Mouse (Mus musculus) mature B cell (primary cell): Measurements from ENCODE around the gene Tor1aip2.

Experiments used
- in situ Hi-C: fragments of 300-500 bp; cut with MboI; formaldehyde crosslinking; loops from 2 replicates; pipeline ENCODE4 v1.14.3; 2019

Tor1aip2 gene

GRCm38 (mm10) chr1:156041451-156042241 lies 6.4 kb downstream of the Tor1aip2 start:
- in situ Hi-C loops: no loop called here

DNA sequence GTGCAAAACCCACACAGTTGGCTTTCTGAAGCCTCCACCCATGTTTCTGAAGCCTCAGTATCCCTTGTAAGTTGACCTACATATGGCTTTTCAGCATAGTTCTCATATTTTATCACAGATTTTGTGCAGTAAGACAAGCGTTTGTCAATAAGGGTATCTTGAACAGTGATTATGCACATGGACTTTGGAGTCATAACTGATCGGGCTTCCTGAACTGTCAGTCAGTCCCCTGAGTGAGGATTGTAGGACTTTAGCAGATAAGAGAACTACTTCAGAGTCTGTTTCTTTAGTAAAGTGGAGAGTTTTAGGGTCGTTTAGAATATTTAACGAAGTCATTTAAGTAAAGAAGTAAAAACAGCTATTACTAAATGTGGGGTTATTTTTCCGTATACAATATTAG lies 7.3 kb downstream of the Tor1aip2 start:
- in situ Hi-C loops: no loop called here

DNA sequence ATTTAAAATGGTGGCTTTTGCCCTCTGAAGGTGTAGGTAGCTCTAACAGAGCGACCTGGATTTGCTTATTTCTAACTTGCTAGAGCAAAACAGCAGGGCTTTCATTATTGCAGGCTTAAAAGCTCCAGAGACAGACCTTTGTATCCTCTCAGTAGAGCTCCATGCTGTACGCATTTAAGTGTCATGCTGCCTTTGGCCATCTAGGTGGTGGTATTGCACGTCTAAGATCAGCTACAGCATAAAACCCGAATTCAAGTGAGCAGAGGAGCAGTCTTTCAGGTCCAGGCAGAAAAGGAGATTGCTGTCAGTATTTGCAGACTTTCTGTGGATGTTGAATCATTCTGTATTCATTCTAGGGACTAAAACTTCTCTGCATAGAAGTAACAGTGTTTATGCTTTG lies 7.8 kb downstream of the Tor1aip2 start:
- in situ Hi-C loops: no loop called here

DNA sequence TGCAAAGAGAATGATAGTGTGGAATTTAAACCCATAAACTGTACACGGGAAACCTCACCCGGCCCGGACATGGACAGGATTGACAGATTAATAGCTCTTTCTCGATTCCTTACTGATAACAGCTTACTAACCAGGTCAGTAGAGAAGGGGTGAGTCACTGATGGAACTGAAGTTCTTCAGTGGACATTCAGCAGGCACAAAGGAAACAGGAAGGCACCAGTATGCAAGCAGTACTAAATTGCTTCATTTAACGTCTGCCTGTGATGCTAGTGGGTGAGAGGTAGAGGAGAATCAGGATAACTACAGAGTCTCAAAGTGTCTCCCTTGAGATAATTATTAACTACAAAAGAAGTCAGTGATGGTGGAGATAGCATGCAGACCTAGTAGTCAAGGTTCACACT lies 9.0 kb downstream of the Tor1aip2 start:
- in situ Hi-C loops: no loop called here

DNA sequence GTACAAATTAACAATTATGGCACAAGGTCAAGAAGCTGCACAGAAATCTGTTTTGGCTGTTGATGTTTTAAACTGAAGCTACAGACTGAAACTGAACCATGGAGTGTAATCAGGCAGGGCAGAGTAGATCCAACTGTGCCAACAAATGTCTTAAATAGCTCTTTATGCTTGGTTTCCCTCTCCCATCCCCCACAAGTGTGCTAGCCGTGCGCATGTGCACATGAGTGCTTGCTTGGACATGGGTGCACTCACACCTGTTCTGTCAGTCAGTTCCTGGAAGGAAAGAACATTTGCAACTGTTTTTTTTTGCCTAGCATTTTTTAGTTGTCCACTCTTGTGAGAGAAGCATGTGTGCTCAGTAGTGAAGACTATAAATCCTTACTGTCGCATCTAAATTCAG lies 11.5 kb downstream of the Tor1aip2 start:
- in situ Hi-C loops: no loop called here

GRCm38 (mm10) chr1:156058207-156058606 lies 23.0 kb downstream of the Tor1aip2 start:
- in situ Hi-C loops: no loop called here

- in situ Hi-C loops: no loop called here
These were observed 27.0 kb downstream of the Tor1aip2 start for GRCm38 (mm10) chr1:156062193-156062592.

- in situ Hi-C loops: no loop called here
These were observed 30.9 kb downstream of the Tor1aip2 start for GRCm38 (mm10) chr1:156066133-156066532.

- in situ Hi-C loops: no loop called here
These were observed 34.9 kb downstream of the Tor1aip2 start for GRCm38 (mm10) chr1:156070106-156070505.

- in situ Hi-C loops: no loop called here
These were observed 38.1 kb downstream of the Tor1aip2 start for GRCm38 (mm10) chr1:156073169-156073821.

DNA sequence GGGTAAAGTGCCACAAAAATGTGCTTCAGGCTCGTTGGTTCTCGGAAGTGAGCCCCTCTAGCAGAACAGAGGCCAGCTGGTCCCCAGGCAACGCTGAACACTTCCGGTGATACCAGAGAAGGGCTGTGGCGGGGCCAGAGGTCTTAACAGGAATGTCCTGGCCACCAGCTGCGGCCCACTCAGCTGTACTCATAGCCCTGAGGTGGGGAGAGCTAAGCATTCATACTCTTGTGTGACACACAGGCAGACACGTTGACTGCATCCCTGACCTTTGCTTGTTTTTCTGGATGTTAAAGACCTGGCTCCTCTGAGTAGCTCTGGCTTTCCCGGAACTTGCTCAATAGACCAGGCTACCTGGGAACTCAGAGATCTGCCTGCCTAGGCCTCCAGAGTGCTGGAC lies 39.4 kb downstream of the Tor1aip2 start:
- in situ Hi-C loops: no loop called here

DNA sequence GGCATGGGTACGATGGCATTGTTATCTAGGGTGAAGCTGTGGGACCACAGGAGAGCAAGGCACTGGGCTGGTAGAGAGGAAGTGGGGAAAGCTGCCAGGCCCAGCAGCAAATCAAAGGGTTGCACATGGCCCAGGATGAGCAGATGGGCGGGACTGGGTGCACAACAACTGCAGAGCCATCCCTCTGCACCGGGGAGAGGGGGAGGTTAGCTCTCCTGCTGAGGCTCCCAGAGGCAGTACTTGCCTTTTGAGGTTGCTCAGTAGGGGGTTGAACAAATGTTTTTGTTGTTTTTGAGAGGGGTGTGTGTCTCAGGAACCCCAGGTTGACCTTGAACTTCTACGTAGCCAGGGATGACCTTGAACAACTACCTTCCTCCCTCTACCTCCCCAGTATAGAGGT lies 41.3 kb downstream of the Tor1aip2 start:
- in situ Hi-C loops: no loop called here

GRCm38 (mm10) chr1:156077655-156078054 lies 42.5 kb downstream of the Tor1aip2 start:
- in situ Hi-C loops: no loop called here

- in situ Hi-C loops: no loop called here
These were observed 49.4 kb downstream of the Tor1aip2 start for GRCm38 (mm10) chr1:156084603-156085002.

GRCm38 (mm10) chr1:156085770-156086169 lies 50.6 kb downstream of the Tor1aip2 start:
- in situ Hi-C loops: no loop called here

DNA sequence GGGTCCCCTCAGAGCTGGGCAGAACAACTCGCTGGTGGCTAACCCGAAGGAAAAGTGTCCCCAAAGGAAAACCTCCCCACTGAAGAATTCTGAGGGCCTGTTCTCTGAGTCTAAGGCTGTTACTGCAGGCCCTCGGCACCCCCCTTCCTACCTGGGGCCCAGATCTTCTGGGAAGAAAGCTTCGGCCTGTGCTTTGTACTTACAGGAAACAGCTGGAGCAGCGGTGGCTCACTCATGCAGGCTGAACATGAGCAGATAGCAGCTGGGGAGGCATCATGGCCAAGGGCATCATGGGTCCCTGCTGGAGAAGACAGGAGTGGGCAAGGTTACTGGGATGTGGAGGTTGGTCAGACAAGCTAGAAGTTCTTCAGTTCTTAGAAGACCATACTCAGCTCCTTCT lies 52.4 kb downstream of the Tor1aip2 start:
- in situ Hi-C loops: no loop called here

DNA sequence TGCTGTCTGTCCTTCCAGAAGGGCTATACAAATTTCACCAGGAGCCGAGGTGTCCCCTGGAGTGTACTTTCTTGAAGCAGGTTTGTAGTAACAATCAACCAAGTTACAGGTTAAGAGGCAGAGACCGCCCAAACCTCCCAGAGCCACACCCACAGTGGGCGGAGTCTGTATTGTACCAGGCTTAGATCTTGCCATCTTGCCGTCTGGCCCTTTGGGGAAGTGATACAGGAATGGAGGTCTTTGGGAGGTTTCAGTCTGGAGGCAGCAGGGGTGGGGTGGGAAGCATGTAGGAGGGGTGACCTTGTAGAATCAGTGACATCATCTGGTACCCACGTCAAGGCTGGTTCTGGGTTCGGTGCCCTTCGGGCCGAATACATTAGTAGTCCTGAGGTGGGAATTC lies 54.4 kb downstream of the Tor1aip2 start:
- in situ Hi-C loops: no loop called here

- in situ Hi-C loops: no loop called here
These were observed 54.8 kb downstream of the Tor1aip2 start for GRCm38 (mm10) chr1:156090042-156090441.

DNA sequence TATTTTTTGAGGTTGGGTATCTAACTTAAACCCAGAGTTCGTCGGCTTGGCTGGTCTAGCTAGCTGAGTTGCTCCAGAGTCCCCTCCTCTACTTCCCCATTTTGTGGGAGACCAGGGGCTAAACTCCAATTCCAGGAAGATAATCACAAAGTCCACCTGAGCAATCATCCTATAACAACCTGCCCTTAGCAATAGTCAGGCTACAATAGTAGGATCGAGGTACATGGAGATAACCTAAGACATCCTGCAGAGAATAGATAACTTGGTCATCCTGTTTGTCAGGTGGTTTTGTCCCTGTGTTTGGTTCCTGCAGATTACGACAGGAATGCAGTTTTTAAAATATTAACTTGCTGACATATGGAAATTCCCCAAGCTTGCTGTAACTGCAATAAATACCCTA lies 56.6 kb downstream of the Tor1aip2 start:
- in situ Hi-C loops: no loop called here

- in situ Hi-C loops: no loop called here
These were observed 68.6 kb downstream of the Tor1aip2 start for GRCm38 (mm10) chr1:156103763-156104162.

GRCm38 (mm10) chr1:156105381-156105780 lies 70.2 kb downstream of the Tor1aip2 start:
- in situ Hi-C loops: no loop called here

DNA sequence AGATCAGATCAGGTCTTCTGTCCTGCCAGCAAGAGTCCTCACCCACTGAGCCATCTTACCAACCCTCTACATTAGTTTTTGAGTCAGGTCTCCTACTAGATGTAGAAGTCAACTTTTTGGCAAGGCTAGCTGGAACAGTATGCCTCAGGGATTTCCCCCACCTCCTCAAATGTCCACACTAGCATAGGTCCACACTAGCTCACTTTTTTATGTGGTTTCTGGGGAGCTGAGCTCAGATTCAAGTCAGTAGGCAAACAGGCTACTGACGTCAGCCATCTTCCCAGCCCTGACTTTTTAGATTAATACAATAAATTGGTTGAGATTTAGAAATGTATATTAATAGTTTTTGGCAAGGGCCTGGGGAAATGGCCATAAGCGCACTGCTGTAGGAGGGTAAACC lies 72.2 kb downstream of the Tor1aip2 start:
- in situ Hi-C loops: no loop called here

GRCm38 (mm10) chr1:156108400-156108799 lies 73.2 kb downstream of the Tor1aip2 start:
- in situ Hi-C loops: no loop called here

- in situ Hi-C loops: no loop called here
These were observed 75.9 kb downstream of the Tor1aip2 start for GRCm38 (mm10) chr1:156111090-156111489.
